Mouse (Mus musculus): ENCODE measurements around the gene Tex14.
"Not testable (repeated sequence)": the region's sequence is repeated elsewhere in the genome, so short reads cannot be mapped to it uniquely, and the experiment has no call there.

The Tex14 gene

DNA sequence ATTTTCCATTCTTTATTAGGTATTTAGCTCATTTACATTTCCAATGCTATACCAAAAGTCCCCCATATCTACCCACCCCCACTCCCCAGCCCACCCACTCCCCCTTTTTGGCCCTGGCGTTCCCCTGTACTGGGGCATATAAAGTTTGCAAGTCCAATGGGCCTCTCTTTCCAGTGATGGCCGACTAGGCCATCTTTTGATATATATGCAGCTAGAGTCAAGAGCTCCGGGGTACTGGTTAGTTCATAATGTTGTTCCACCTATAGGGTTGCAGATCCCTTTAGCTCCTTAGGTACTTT is 66.8 kb downstream of the Tex14 start:
- DNase-seq (ENCODE audit: low spot score in 2 of 2) = not testable (repeated sequence)

DNA sequence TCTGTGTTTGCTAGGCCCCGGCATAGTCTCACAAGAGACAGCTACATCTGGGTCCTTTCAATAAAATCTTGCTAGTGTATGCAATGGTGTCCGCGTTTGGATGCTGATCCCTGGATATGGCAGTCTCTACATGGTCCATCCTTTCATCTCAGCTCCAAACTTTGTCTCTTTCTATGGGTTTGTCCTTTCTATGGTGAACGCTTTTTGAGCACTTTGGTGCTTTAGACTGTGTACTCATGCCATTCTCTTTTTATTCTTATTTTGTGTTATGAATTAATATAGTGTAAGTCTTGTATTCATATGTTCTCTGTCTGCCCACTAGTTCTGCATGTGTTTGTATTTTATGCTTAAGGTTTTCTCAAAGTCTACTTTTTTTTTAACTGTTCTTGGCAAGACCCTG is 67.2 kb downstream of the Tex14 start:
- not testable (repeated sequence) for DNase-seq (ENCODE audit: low spot score in 2 of 2)

DNA sequence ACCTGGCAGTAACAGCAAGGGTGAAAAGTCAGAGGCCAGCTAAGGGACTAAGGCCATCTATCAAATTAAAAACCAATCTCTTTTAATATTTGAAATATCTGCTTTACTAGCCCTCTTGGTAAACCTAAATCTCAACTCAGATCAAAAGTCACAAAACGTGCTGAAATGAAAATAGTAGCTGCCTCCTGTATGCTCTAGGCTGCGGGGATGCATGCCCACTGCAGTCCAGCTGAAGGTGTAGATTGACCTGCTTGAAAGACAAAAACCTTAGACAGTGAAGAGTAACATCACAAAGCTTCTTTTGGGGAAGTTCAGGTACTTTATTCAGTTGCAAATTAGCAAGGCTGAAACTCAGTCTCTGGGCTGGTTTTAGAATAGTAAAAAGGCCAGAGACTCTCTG is 74.3 kb downstream of the Tex14 start:
- not testable (repeated sequence) for DNase-seq (ENCODE audit: low spot score in 2 of 2)

DNA sequence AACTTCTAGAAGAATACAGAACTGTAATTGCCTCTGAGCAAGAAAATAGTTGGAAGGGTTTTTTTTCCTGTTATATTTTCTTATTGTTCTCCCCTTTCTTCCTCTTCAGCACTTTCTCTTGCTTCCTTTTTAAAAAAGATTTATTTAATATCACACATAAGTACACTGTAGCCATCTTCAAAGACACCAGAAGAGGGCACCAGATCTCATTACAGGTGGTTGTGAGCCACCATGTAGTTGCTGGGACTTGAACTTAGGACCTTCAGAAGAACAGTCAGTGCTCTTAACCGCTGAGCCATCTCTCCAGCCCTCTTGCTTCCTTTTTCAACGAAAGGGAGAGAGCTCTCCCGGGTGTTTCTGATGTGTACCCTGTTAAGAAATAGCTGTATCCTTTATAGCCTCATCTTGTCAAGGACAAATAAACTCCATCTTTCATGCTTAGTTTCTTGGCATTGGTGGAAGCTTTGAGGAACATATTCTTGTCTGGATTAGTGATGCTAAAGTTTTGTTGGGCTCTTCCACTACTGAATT is 79.0 kb downstream of the Tex14 start:
- no peak for DNase-seq (ENCODE audit: low spot score in 2 of 2)

DNA sequence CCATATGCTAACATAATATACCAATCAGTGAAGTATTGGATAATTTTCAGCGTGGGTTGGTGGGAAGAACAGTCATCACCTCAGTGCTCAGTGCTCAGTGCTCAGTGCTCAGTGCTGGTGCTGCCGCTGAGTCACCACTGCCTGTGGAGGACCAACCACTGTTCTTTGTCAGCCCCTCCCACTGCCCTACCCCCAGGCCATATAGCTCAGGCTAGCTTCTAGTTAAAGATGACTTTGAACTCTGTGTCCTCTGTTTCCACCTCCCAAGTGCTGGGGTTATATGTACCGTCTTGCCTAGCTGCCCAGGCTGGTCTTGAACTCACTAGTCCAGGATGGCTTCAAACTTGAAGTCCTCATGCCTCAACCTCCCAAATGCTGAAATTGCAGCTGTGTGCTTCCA is 84.1 kb downstream of the Tex14 start:
- DNase-seq (ENCODE audit: low spot score in 2 of 2) = no peak

DNA sequence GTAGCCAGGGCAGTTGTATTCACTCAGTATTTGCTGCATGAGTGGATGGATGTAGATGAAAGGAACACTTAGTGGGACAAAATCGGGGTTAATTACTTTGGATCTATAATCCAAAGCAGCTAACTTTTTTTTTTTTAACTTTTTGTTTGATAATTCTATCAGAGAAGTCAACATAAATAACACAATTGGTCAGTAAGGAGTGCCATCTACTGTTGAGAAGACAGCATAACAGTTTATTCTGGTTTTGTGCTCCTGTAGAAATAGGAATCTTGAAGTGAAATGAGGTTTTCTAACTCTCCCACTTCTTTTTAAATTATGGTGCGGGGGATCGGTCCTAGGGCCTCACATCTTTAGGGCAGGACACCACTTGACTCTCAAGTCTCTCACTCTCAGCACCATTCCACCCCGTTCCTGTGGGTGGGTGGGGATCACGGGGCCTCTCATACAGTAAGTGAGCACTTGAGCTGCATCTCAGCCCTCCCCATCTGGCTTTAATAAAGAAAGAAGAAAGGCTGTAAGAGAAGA is 99.9 kb downstream of the Tex14 start:
- no peak for DNase-seq (ENCODE audit: low spot score in 2 of 2)

DNA sequence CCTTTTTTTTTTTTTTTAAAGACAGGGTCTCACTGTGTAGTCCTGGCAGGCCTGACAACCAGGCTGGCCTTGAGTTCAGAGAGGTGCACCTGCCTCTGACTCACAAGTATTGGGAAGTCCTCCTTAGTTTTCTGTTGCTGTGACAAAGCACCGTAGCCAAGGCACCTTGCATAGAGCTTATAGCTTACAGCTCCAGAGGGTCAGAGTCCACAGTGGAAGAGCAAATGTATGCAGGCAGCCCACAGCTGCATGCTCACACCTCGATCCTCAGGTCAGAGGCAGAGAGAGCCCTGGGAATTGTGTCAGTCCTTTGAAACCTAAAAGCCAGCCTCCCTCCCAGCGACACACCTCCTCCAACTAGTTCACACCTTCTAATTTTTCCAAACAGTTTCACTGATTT is 101.6 kb downstream of the Tex14 start:
- DNase-seq (ENCODE audit: low spot score in 2 of 2) = no peak

DNA sequence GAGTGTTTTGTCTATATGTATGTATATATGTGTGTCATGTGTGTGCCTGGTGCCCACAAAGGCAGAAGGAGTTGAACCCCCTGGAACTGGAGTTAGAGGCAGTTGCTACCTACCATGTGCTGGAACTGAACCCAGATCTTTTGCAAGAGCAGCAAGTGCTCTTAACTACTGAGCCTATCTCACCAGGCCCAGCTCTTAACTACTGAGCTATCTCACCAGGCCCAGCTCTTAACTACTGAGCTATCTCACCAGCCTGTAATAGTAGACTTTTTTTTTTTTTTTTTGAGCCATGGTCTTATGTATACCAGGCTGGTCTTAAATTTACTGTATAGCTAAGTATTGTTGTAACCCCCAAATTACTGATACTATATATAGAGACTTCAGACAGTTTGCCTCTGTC is 102.2 kb downstream of the Tex14 start:
- no peak for DNase-seq (ENCODE audit: low spot score in 2 of 2)

DNA sequence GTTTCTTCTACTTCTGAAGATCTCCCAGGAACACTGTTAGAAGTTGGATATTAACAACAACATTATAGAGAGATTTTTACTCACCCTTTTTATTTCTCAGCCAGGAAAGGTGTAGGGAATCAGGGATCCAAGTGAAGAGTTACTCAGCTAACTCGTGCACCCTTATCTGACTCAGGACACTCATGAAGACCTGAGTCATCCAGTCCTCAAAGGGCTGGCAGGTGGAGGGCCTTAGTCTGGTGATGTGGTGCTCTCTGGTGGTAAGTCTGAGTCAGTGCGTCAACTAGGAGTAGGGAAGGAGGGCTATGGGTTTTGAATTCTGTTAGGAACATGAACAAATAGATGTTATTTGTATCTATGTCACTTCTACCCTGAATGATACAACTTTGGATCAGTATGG is 114.4 kb downstream of the Tex14 start:
- DNase-seq (ENCODE audit: low spot score in 2 of 2) = peak; percentile 16 to 36

DNA sequence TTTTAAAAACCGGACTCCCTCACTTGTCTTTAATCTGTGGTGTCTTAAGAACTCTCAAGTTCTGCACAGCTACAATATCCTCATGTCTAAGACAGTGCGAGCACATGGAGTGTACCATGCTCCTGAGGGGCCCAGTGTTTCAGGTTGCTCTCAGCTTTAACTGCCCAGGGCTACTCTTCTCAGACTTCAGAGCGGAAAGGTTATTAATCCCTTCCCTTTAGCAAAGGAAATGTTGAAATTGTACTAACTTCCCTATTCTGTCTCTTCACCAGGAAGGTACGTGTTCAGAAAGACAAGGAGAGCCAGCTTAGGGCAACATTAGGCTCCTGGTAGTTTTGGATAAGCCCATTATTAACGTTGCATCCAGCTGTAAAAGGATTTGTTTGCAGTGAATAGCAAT is 118.6 kb downstream of the Tex14 start:
- no peak for DNase-seq (ENCODE audit: low spot score in 2 of 2)

DNA sequence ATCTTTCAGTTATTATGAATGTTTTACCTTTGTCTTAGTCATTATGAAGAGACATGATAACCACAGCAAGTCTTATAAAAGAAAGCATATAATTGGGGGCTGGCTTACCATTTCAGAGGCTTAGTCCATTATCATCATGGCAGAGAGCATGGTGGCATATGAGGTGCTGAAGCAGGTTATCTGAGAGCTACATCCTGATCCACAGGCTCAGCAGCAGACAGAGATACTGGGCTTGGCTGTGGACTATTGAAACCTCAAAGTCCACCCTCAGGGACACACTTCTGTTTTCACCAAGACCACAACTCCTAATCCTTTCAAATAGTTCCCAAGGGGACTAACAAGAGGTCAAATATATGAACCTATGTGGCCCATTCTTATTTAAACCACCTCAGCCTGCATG is 119.1 kb downstream of the Tex14 start:
- DNase-seq (ENCODE audit: low spot score in 2 of 2) = no peak

DNA sequence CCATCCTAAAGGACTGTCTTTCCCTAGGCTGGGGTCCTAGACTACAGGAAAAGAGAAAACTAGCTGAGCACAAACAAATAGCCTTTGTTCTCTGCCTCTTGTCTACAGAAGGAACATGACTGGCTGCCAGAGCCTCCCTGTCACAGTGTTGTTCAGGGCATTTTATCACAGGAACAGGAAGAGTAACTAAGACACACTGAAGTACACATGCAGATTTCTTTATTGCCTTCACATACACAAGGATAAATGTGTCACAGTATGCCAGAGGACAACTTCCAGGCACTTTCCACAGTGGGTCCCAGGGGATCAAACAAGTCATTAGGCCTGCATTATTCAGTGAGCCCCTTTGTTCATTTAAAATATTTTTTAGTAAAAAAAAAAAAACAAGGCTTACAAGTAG is 119.9 kb downstream of the Tex14 start:
- no peak for DNase-seq (ENCODE audit: low spot score in 2 of 2)

DNA sequence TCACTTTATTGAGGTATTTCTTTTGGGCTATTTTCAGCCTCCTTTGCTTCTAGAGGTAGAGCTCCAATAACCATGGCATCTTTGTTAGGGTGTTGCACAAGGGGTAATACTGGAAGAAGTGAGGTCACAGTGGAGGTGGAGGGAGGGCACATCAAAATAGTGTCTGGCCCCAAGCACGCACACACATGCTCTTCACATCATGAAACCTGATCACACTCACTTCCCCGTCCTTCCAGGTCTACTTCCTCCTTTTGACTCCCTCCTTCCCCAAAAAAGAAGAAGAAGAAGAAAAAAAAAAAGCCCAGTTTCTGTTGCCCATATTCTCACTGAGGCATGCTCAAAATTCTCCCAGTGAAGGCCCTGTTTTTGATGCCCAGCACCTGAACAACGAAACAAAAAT is 122.5 kb downstream of the Tex14 start:
- no peak for DNase-seq (ENCODE audit: low spot score in 2 of 2)

DNA sequence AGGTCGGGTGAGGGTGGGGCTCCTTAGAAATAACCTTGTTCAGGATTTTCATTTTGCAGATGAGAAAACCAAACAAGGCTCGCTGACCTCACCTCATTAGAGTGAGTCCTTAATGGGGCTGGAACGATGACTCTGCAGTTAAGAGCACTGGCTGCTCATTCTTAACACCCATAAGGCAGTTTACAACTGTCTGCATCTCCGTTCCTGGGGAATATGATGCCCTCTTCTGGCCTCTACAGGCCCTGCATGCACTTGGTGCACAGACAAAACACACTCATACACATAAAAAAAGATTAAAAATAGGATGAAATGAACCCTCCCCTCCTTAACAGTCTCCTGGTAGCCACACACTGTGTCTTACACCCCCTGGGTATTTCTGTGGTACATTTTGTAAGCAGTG is 123.1 kb downstream of the Tex14 start:
- DNase-seq (ENCODE audit: low spot score in 2 of 2) = no peak

DNA sequence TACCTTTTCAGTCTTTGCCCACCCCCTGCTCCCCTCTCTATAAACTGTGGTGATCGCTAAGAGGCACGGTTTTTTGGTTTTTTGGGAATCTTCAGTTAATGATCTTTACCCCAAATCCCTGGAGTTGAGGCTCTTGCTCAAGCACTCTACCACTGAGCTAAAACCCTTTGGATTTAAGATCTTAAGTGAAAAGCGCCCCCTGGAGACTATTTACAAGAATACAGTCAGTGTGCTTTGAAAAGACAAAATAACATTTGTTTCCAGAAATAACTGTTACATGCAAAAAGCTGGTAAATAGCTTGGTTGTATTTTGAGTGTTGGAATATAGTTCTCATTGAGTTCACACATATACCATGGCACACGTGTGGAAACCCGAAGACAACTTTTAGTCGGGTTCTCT is 126.8 kb downstream of the Tex14 start:
- DNase-seq (ENCODE audit: low spot score in 2 of 2) = no peak

DNA sequence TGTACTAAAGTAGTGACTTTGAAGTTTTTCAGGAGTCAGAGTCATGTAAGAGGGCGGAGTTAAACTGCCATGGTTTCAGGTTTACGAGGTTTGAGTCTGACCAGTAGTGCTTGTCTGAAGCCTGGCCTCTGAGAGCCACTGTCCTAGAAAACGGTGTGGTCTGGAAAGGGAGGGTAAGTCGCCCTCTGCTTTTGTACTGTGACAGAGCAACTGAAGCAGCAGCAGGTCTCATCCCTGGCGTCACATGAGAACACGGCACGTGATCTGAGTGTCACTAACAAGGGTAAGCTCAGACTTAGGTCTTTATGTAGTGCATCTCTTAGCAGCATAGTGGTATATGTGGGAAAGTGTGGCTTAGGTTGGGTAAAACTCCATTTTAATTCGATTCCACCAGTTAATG is 137.4 kb downstream of the Tex14 start:
- DNase-seq (ENCODE audit: low spot score in 2 of 2) = no peak

DNA sequence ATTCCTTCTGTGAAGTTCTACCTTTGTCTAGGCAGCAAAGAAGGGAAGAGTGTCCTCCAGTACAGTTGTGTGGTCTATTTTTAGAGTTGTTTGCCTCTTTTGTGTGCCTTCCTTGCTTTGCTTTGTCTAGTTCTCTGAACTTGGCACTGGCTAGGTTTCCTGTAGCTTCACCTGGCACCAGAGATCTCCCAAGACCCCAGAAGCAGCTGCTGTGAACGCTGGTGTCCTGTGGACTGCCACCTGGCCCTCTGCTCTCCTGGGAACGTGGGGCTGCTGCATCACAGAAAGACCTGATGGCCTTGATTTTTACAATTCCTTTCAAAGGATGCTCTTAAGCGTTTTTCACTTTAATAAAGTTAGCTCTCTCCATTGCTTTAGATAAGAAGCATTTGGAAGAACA is 138.0 kb downstream of the Tex14 start:
- DNase-seq (ENCODE audit: low spot score in 2 of 2) = no peak

DNA sequence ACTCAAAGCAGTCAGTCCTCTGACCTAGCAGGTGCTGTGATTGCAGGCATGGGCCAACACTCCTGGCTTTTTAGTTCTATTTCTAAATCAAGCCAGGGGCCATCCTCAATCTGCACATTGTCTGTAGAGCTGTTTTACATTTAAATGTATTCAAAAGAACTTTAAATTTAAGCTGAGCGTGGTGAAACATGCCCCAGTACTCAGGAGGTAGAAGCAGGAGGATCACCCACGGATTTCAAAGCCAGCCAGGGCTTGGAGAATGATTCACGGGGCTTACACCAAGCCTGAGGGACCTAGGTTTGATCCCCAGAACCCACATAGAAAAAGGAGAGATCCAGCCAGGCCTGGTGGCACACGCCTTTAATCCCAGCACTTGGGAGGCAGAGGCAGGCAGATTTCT is 148.5 kb downstream of the Tex14 start:
- DNase-seq (ENCODE audit: low spot score in 2 of 2) = no peak

DNA sequence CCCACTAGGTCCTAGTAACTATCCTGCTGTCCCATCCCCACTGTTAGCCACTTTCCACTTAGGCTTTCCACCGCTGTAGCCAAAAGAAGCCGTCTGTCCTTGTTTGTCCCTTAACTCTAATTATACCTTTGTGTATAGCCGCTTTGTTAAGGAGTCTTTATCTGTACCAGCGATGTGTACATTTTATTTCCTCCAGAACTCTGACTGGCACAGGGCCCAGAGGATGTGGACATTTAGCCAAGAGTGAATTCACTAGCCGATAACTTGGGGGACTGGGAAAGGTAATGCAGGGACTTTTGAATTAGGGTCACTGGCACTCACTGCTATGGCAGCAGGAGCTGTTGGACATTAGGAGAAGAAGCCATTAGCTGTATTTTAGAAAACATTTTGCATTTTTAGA is 149.5 kb downstream of the Tex14 start:
- no peak for DNase-seq (ENCODE audit: low spot score in 2 of 2)

DNA sequence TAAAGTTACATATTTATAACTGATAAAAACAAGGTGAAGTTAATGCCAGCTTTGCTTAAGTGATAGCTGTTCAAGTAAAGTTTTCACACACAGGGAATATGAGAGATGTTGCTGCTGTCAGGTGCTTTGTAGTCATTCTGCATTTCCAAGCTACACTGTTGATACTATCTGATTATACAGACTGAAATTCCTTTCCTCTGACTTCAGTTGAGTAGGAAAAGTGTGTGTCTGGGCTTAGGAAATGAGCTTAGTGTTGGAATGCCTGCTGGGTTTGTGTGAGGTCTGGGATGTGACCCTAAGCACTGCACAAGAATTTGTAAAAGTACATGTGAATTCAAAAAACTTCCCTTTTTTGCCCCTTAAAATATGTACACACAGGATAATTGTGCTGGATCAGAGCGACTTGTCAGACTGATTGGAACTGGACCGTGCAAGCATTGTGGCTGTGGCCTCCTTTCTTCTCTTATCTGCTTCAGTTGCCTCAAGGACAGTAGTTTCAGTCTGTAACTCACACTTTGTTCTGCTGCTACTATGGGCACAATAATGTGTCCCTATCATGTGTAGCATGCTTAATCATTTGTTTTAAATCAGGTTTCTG is 150.3 kb downstream of the Tex14 start:
- DNase-seq (ENCODE audit: low spot score in 2 of 2) = no peak

DNA sequence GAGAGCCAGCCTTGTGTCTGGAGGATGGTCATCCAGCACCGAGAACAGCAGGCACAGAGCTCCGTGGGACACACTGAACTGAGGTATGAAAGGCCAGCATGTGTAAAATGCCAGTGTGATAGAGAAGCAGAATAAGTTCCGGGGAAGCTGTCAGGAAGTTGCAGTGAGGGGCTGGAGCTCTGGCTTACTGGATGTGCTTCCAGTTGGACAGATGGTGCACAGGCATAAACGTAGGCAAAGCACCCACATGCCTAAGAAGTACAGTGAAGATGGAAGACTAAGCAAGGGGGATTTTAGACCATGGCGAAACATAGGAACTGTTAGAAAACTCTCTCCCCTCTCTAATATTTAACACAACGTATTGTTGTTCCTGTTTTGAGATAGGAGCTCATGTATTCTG is 156.3 kb downstream of the Tex14 start:
- no peak for DNase-seq (ENCODE audit: low spot score in 2 of 2)

DNA sequence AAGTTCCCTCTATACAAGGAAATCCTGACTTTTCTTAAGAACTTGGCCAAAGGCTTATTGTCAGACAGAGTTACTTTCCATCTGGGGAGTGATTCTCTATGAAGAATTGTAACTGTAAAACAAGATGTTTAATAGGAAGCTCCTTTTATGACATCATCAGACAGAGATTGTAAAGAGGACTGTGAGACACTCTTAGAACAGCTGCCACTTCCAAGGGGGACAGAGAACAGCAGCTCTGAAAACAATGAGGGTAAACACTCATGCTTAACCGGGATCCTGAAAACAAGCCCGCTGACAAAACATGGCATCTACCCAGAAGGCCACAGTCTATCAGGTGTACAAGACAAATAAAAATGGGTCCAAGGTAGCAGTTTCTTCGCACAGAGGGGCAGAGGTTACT is 161.6 kb downstream of the Tex14 start, which contains the start of gene Gm11492:
Gm11492 (plus strand) TSS at position 153 of the 400 bp plus-strand sequence.
- DNase-seq (ENCODE audit: low spot score in 2 of 2) = no peak

DNA sequence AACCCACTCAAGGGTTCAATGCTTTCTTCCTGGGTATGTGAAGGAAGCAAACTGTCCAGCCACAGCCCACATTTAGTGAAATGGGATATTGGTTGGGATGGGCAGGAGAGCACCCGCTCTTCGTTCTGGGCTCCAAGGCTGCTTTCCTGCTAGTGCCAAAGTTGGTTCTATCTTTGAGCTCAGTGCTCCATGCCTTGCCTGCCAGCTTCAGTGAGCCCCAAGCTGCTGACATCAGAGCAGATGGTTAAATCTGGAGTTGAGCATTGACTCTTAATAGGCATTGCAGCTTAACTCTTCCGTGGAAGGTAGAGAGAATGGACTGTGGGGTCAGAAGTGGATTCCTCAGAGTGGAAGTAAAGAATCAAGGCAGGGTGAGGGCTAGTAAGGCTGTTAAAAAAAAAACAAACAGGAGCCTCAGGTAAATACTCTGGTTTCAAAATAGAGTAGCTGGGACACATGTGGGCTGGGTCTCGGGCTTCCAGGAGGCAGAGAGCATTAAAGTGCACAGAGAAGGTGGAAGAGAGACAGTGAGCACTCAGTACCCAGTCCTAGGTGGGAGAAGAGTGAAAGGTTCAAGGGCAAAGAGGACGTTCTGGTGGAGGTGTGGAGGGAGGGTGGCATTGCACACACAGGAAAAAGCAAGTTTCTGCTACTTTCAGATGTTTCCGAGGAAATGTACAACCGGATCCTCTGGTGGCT is 163.5 kb downstream of the Tex14 start, which contains the start of gene Sept4:
Sept4 (plus strand) TSS at position 649 of the 699 bp plus-strand sequence.
- no peak for DNase-seq (ENCODE audit: low spot score in 2 of 2)

Data from natural killer cell, adult 2 months (primary cell).